Mouse (Mus musculus) adrenal gland, adult 2 months (tissue): ENCODE measurements around the gene Tln1. TPM values are rescaled to one million over a fixed set of nuclear protein-coding genes. Genes with fewer than 3 reads are reported as not detected.
A peak's percentile ranks its signal among the peaks of the same experiment; 100 is the strongest.
"Not testable (repeated sequence)": the region's sequence is repeated elsewhere in the genome, so short reads cannot be mapped to it uniquely, and the experiment has no call there.

Experiments
- DNase-seq: peaks from one replicate; pipeline ENCODE4 v3.0.0; 2021
- polyA plus RNA-seq: library from polyadenylated mRNA; depleted of rRNA; stranded (reverse); fragments of >200 nt; gene quantifications from 2 replicates; pipeline ENCODE4 v1.2.3, GENCODE M21; 2012
- total RNA-seq, 2 experiments: library from RNA; stranded (reverse); gene quantifications; 2 replicates each; pipeline ENCODE4 v1.2.3; 2021

Gene Tln1
- total and polyA plus RNA-seq, 3 experiments: 167 to 207 (median 174) TPM

GRCm38 (mm10) chr4:43578376-43579204 lies 16.1 kb upstream of the Tln1 start, which contains the start of the genes Rgp1 and Gba2:
Rgp1 (plus strand) TSS chr4:43578715.
Gba2 (minus strand) TSS chr4:43578873.
- peak; percentile 96 for DNase-seq

- no peak for DNase-seq
These were observed 14.9 kb upstream of the Tln1 start for GRCm38 (mm10) chr4:43577237-43577881.

GRCm38 (mm10) chr4:43575356-43575755 lies 12.9 kb upstream of the Tln1 start:
- no peak for DNase-seq

- no peak for DNase-seq
These were observed 11.1 kb upstream of the Tln1 start for GRCm38 (mm10) chr4:43573561-43573960.

- no peak for DNase-seq
These were observed 9.0 kb upstream of the Tln1 start for GRCm38 (mm10) chr4:43571395-43572045.

GRCm38 (mm10) chr4:43567140-43567539 lies 4.6 kb upstream of the Tln1 start:
- no peak for DNase-seq

- no peak for DNase-seq
These were observed 1.7 kb upstream of the Tln1 start for GRCm38 (mm10) chr4:43564231-43564630.

- DNase-seq: no peak
These were observed 1.0 kb upstream of the Tln1 start for GRCm38 (mm10) chr4:43563601-43563875.

GRCm38 (mm10) chr4:43562769-43563600 lies 494 bp upstream of the Tln1 start:
- DNase-seq: no peak

GRCm38 (mm10) chr4:43561436-43561996 lies 975 bp downstream of the Tln1 start:
- DNase-seq: no peak

- no peak for DNase-seq
These were observed 1.5 kb downstream of the Tln1 start for GRCm38 (mm10) chr4:43560976-43561375.

GRCm38 (mm10) chr4:43560243-43560611 lies 2.3 kb downstream of the Tln1 start:
- peak; percentile 80 for DNase-seq

GRCm38 (mm10) chr4:43559519-43560242 lies 2.8 kb downstream of the Tln1 start:
- DNase-seq: no peak

GRCm38 (mm10) chr4:43558631-43559356 lies 3.7 kb downstream of the Tln1 start:
- DNase-seq: peak; percentile 89

GRCm38 (mm10) chr4:43558028-43558630 lies 4.4 kb downstream of the Tln1 start:
- DNase-seq: peak; percentile 58

- no peak for DNase-seq
These were observed 6.6 kb downstream of the Tln1 start for GRCm38 (mm10) chr4:43555926-43556325.

- DNase-seq: no peak
These were observed 8.6 kb downstream of the Tln1 start for GRCm38 (mm10) chr4:43553891-43554290.

GRCm38 (mm10) chr4:43552437-43552836 lies 10.1 kb downstream of the Tln1 start:
- no peak for DNase-seq

GRCm38 (mm10) chr4:43551854-43552253 lies 10.6 kb downstream of the Tln1 start:
- DNase-seq: not testable (repeated sequence)

GRCm38 (mm10) chr4:43549055-43549454 lies 13.4 kb downstream of the Tln1 start:
- no peak for DNase-seq
